In genomic region chr11:98414162-98414561, GRCm38 (mm10) we compare ENCODE assay signal across 11 mouse cellular contexts. TPM values are rescaled to one million over a fixed set of nuclear protein-coding genes. Genes with fewer than 3 reads are reported as not detected.
DNase-seq lines count a peak whose midpoint lies in the region; ATAC-seq and TF ChIP-seq lines count a peak whose summit lies in the region.
"Had no signal": no experiment of that assay in that cellular context is flagged by ENCODE, and none has a peak within 500 bp of the region (broad histone marks: within the 10 kb centered on the region; RNA-seq: fewer than 3 reads in every experiment).

No protein-coding gene starts in this region.

- DNase-seq in heart, postnatal 14 days: no peak
- DNase-seq in adipocyte (ENCODE audit: low spot score): peak; percentile 31
- no peak for DNase-seq in urinary bladder, postnatal 25 days (ENCODE audit: low spot score)
- DNase-seq in urinary bladder, postnatal 4 days (ENCODE audit: low spot score in 2 of 2): no peak
- DNase-seq: cerebellum, adult 8-10 months; gastrocnemius, postnatal 25 days had no signal

- no peaks in the 10 kb centered on the region for H3K36me3 ChIP-seq in heart, embryonic 16.5 days (ENCODE audit: control insufficient read depth, insufficient read depth)
- no peaks in the 10 kb centered on the region for H3K36me3 ChIP-seq in liver, embryonic 12.5 days

- WGBS in heart, embryonic 16.5 days: 25% methylated on average over 2 of the region's 2 CpGs
- 34% methylated on average over 2 of the region's 2 CpGs for WGBS in liver, embryonic 12.5 days (ENCODE audit: insufficient replicate concordance)

- no peaks in the 10 kb centered on the region for H3K9me3 ChIP-seq in heart, embryonic 16.5 days (replicated peaks; ENCODE audit: control insufficient read depth, low read length)
- no peaks in the 10 kb centered on the region for H3K9me3 ChIP-seq in liver, embryonic 12.5 days (replicated peaks)

- H3K27me3 ChIP-seq in heart, embryonic 16.5 days (ENCODE audit: control insufficient read depth, insufficient read depth, low read length): no peaks in the 10 kb centered on the region
- peaks cover 90% of the 10 kb centered on the region for H3K27me3 ChIP-seq in liver, embryonic 12.5 days (replicated peaks)

- intact Hi-C loops in heart, postnatal 14 days (cut with DNase I): no loop called here

- H3K4me2 ChIP-seq in heart, embryonic 16.5 days (ENCODE audit: low read depth, low read length): peak overlapping the region; percentile 82
- H3K4me2 ChIP-seq in liver, embryonic 12.5 days: peak overlapping the region; percentile 60; the same call in 1 of the 2 replicates

- ATAC-seq in heart, embryonic 16.5 days (replicated peaks; ENCODE audit: extremely low read depth, insufficient read depth, low FRiP score): no peak
- ATAC-seq in liver, embryonic 12.5 days: no peak
- no peak for ATAC-seq in megakaryocyte-erythroid progenitor cell, adult 5-6 weeks (replicated peaks; ENCODE audit: low FRiP score, low TSS enrichment, poor library complexity, severe bottlenecking)

- H3K4me3 ChIP-seq in heart, embryonic 16.5 days (ENCODE audit: low read length): peak overlapping the region; percentile 99
- H3K4me3 ChIP-seq in embryonic fibroblast, embryonic 13.5 days (ENCODE audit: insufficient read depth, low read length): peak overlapping the region; percentile 91
- no peak overlapping the region for H3K4me3 ChIP-seq in liver, embryonic 12.5 days

- no peak overlapping the region for H3K27ac ChIP-seq in heart, embryonic 16.5 days (ENCODE audit: low read length)
- H3K27ac ChIP-seq in embryonic fibroblast, embryonic 13.5 days (ENCODE audit: insufficient read depth, low read length): no peak overlapping the region
- H3K27ac ChIP-seq in liver, embryonic 12.5 days: no peak overlapping the region

- H3K4me1 ChIP-seq in heart, embryonic 16.5 days (ENCODE audit: control insufficient read depth, insufficient read depth, low read length): peaks cover 68% of the 10 kb centered on the region
- 0 out of 2 replicates have a peak, but pooled peaks cover 6% of the 10 kb centered on the region for H3K4me1 ChIP-seq in embryonic fibroblast, embryonic 13.5 days (ENCODE audit: control insufficient read depth, insufficient read depth, low read length)
- H3K4me1 ChIP-seq in liver, embryonic 12.5 days: peaks cover 16% of the 10 kb centered on the region

- no peak for TF ChIP-seq POLR2A in embryonic fibroblast, embryonic 13.5 days (IDR thresholded peaks at IDR 0.05; ENCODE audit: low read depth, low read length)

- peak overlapping the region; percentile 99 for H3K9ac ChIP-seq in heart, embryonic 16.5 days (ENCODE audit: low read length)
- no peak overlapping the region for H3K9ac ChIP-seq in liver, embryonic 12.5 days

- no peak for TF ChIP-seq CTCF in embryonic fibroblast, embryonic 13.5 days (IDR thresholded peaks at IDR 0.05; ENCODE audit: borderline replicate concordance, insufficient read depth, low read length)

RNA-seq across cellular contexts. Expression of gene Erbb2, which starts 1.9 kb away (rescaled TPM):
- 34.1 and 41.9 TPM in 2 replicates for polyA plus RNA-seq in heart, embryonic 16.5 days (2015; fragmentation: Nextera tagmentation; extraction: Ambion mirVana)
- 10 to 100 TPM; 11.3 TPM for total RNA-seq in heart, postnatal 14 days (2021)
- 15.3 and 17.8 TPM in 2 replicates for polyA plus RNA-seq in embryonic fibroblast, embryonic 13.5 days (2011; ENCODE audit: insufficient read length, low read depth, missing spikeins)
- polyA plus RNA-seq in liver, embryonic 12.5 days (2016; fragmentation: Nextera tagmentation; extraction: Ambion mirVana): 5.5 and 5.6 TPM in 2 replicates
- not detected in 2 replicates for total RNA-seq in megakaryocyte-erythroid progenitor cell, adult 5-6 weeks (2014; fragmentation: Nextera tagmentation)
- not detected in 2 replicates for total RNA-seq in megakaryocyte-erythroid progenitor cell, adult 5-6 weeks (2017)

RNA-seq across cellular contexts. Expression of gene Pgap3, which starts 13.9 kb away (rescaled TPM):
- 18.0 and 19.0 TPM in 2 replicates for polyA plus RNA-seq in heart, embryonic 16.5 days (2015; fragmentation: Nextera tagmentation; extraction: Ambion mirVana)
- total RNA-seq in heart, postnatal 14 days (2021): 10 to 100 TPM; 11.7 to 11.9 TPM
- polyA plus RNA-seq in embryonic fibroblast, embryonic 13.5 days (2011; ENCODE audit: insufficient read length, low read depth, missing spikeins): 3.6 and 4.1 TPM in 2 replicates
- polyA plus RNA-seq in liver, embryonic 12.5 days (2016; fragmentation: Nextera tagmentation; extraction: Ambion mirVana): 3.5 and 3.8 TPM in 2 replicates
- 6.4 and 10.6 TPM in 2 replicates for total RNA-seq in megakaryocyte-erythroid progenitor cell, adult 5-6 weeks (2014; fragmentation: Nextera tagmentation)
- total RNA-seq in megakaryocyte-erythroid progenitor cell, adult 5-6 weeks (2017): 1.6 and 5.4 TPM in 2 replicates

RNA-seq across cellular contexts. Expression of gene Mien1, which starts 24.6 kb away (rescaled TPM):
- 100 and 115 TPM in 2 replicates for polyA plus RNA-seq in heart, embryonic 16.5 days (2015; fragmentation: Nextera tagmentation; extraction: Ambion mirVana)
- 10 to 100 TPM; 44.6 to 52.6 TPM for total RNA-seq in heart, postnatal 14 days (2021)
- 47.2 and 54.3 TPM in 2 replicates for polyA plus RNA-seq in embryonic fibroblast, embryonic 13.5 days (2011; ENCODE audit: insufficient read length, low read depth, missing spikeins)
- 64.8 and 67.4 TPM in 2 replicates for polyA plus RNA-seq in liver, embryonic 12.5 days (2016; fragmentation: Nextera tagmentation; extraction: Ambion mirVana)
- 75.6 and 75.9 TPM in 2 replicates for total RNA-seq in megakaryocyte-erythroid progenitor cell, adult 5-6 weeks (2014; fragmentation: Nextera tagmentation)
- total RNA-seq in megakaryocyte-erythroid progenitor cell, adult 5-6 weeks (2017): 15.7 and 32.3 TPM in 2 replicates

RNA-seq across cellular contexts. Expression of gene Pnmt, which starts 27.9 kb away (rescaled TPM):
- polyA plus RNA-seq in heart, embryonic 16.5 days (2015; fragmentation: Nextera tagmentation; extraction: Ambion mirVana): 0.37 and 0.39 TPM in 2 replicates
- total RNA-seq in heart, postnatal 14 days (2021): under 1 TPM; 0.41 to 0.61 TPM
- not detected in 2 replicates for polyA plus RNA-seq in embryonic fibroblast, embryonic 13.5 days (2011; ENCODE audit: insufficient read length, low read depth, missing spikeins)
- polyA plus RNA-seq in liver, embryonic 12.5 days (2016; fragmentation: Nextera tagmentation; extraction: Ambion mirVana): 0.23 TPM in 1 of 2 replicates, not detected in the other
- total RNA-seq in megakaryocyte-erythroid progenitor cell, adult 5-6 weeks (2014; fragmentation: Nextera tagmentation): not detected in 2 replicates
- not detected in 2 replicates for total RNA-seq in megakaryocyte-erythroid progenitor cell, adult 5-6 weeks (2017)
- total RNA-seq: neutrophil, adult 5-6 weeks had no signal

RNA-seq across cellular contexts. Expression of gene Tcap, which starts 30.6 kb away (rescaled TPM):
- 175 TPM in 2 replicates for polyA plus RNA-seq in heart, embryonic 16.5 days (2015; fragmentation: Nextera tagmentation; extraction: Ambion mirVana)
- total RNA-seq in heart, postnatal 14 days (2021): 100 to 1,000 TPM; 841 to 967 TPM
- not detected in 2 replicates for polyA plus RNA-seq in embryonic fibroblast, embryonic 13.5 days (2011; ENCODE audit: insufficient read length, low read depth, missing spikeins)
- polyA plus RNA-seq in liver, embryonic 12.5 days (2016; fragmentation: Nextera tagmentation; extraction: Ambion mirVana): not detected in 2 replicates
- not detected in 2 replicates for total RNA-seq in megakaryocyte-erythroid progenitor cell, adult 5-6 weeks (2014; fragmentation: Nextera tagmentation)
- not detected in 2 replicates for total RNA-seq in megakaryocyte-erythroid progenitor cell, adult 5-6 weeks (2017)
- total RNA-seq: neutrophil, adult 5-6 weeks had no signal
